In the genomic region with DNA sequence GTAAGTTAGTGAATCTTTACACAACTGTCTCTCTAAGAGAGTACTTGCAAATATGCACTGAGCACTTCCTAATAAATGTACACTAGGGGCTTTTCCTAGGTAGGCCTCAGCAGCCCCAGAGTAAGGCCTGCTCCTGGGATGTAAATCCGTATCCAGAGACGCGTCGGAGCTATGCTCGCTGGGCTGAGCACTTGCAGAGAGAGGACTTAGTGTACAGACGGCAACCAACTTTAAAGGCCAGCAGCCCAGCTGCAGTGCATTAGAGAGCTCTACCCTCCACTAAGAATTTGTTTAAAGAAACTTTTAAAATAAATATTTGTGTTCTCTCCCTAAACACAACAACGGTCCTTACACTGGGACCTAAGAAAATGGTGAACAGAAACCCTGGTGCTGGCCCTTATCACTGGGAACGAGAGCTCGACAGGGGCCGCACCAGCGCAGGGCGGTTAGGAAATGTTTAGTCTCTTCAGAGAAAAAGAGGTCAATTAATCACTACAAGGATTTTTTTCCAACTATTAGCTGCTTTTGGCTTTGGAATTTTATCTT, we compare ENCODE assay signal across 16 mouse cellular contexts.
DNase-seq lines count a peak whose midpoint lies in the region; ATAC-seq lines count a peak whose summit lies in the region.
"Had no signal": no experiment of that assay in that cellular context is flagged by ENCODE, and none has a peak within 500 bp of the region (broad histone marks: within the 10 kb centered on the region; RNA-seq: fewer than 3 reads in every experiment).

No protein-coding gene starts in this region.

- H3K9me3 ChIP-seq in kidney, embryonic 15.5 days (replicated peaks): no peaks in the 10 kb centered on the region
- no peaks in the 10 kb centered on the region for H3K9me3 ChIP-seq in intestine, embryonic 14.5 days (ENCODE audit: control insufficient read depth, low read length)
- H3K9me3 ChIP-seq in liver, embryonic 12.5 days (replicated peaks): no peaks in the 10 kb centered on the region
- H3K9me3 ChIP-seq: hindbrain, embryonic 15.5 days; midbrain, embryonic 13.5 days had no signal

- no peaks in the 10 kb centered on the region for H3K27me3 ChIP-seq in kidney, embryonic 15.5 days
- H3K27me3 ChIP-seq in intestine, embryonic 14.5 days (replicated peaks; ENCODE audit: control insufficient read depth, insufficient read depth, low read length): no peaks in the 10 kb centered on the region
- no peaks in the 10 kb centered on the region for H3K27me3 ChIP-seq in liver, embryonic 12.5 days (replicated peaks)
- H3K27me3 ChIP-seq: hindbrain, embryonic 15.5 days; midbrain, embryonic 13.5 days; Patski had no signal

- H3K4me2 ChIP-seq in kidney, embryonic 15.5 days: no peak overlapping the region
- no peak overlapping the region for H3K4me2 ChIP-seq in intestine, embryonic 14.5 days (ENCODE audit: low read length)
- no peak overlapping the region for H3K4me2 ChIP-seq in liver, embryonic 12.5 days
- H3K4me2 ChIP-seq: hindbrain, embryonic 15.5 days; midbrain, embryonic 13.5 days had no signal

- H3K9ac ChIP-seq in kidney, embryonic 15.5 days: no peak overlapping the region
- H3K9ac ChIP-seq in intestine, embryonic 14.5 days (ENCODE audit: low read length): no peak overlapping the region
- no peak overlapping the region for H3K9ac ChIP-seq in liver, embryonic 12.5 days
- H3K9ac ChIP-seq: hindbrain, embryonic 15.5 days; midbrain, embryonic 13.5 days had no signal

- peak overlapping the region; percentile 59; the same call in 1 of the 2 replicates for H3K27ac ChIP-seq in kidney, embryonic 15.5 days
- peak overlapping the region; percentile 77 for H3K27ac ChIP-seq in intestine, embryonic 14.5 days (ENCODE audit: low read depth)
- peak overlapping the region; percentile 36; the same call in 1 of the 2 replicates for H3K27ac ChIP-seq in liver, embryonic 12.5 days
- H3K27ac ChIP-seq: hindbrain, embryonic 15.5 days; midbrain, embryonic 13.5 days had no signal

- peaks cover 36% of the 10 kb centered on the region for H3K4me1 ChIP-seq in kidney, embryonic 15.5 days
- H3K4me1 ChIP-seq in intestine, embryonic 14.5 days (replicated peaks; ENCODE audit: control insufficient read depth, insufficient read depth, low read length): peaks cover 26% of the 10 kb centered on the region
- no peaks in the 10 kb centered on the region; the same call in 1 of the 2 replicates for H3K4me1 ChIP-seq in liver, embryonic 12.5 days

- H3K4me3 ChIP-seq in kidney, embryonic 15.5 days (replicated peaks): no peak overlapping the region
- H3K4me3 ChIP-seq in intestine, embryonic 14.5 days (ENCODE audit: low read depth, low read length): no peak overlapping the region
- no peak overlapping the region for H3K4me3 ChIP-seq in liver, embryonic 12.5 days
- H3K4me3 ChIP-seq: hindbrain, embryonic 15.5 days; midbrain, embryonic 13.5 days had no signal

- no peak for ATAC-seq in kidney, embryonic 15.5 days (replicated peaks; ENCODE audit: low FRiP score)
- ATAC-seq in intestine, embryonic 14.5 days (replicated peaks; ENCODE audit: low FRiP score, low TSS enrichment, low read depth): no peak
- no peak for ATAC-seq in liver, embryonic 12.5 days
- ATAC-seq: midbrain, embryonic 13.5 days; Patski had no signal

- DNase-seq in embryo, embryonic 11 days: peak; percentile 58
- DNase-seq in embryo, embryonic 10 days (ENCODE audit: low spot score): no peak
- DNase-seq in kidney, postnatal 10 days: no peak
- no peak for DNase-seq in intestine, embryonic 14.5 days (ENCODE audit: low spot score)
- no peak for DNase-seq in cerebellum, postnatal 10 days
- no peak for DNase-seq in spleen, postnatal 36 days (ENCODE audit: low spot score in 2 of 2)
- DNase-seq: cerebellum, adult 11 months; gastrocnemius, postnatal 36 days; lung, adult 2 months; right cerebral cortex, postnatal 25 days; thymus, postnatal 36 days had no signal

- no peaks in the 10 kb centered on the region for H3K36me3 ChIP-seq in kidney, embryonic 15.5 days
- no peaks in the 10 kb centered on the region for H3K36me3 ChIP-seq in intestine, embryonic 14.5 days (ENCODE audit: control insufficient read depth, insufficient read depth, low read length)
- no peaks in the 10 kb centered on the region for H3K36me3 ChIP-seq in liver, embryonic 12.5 days
- H3K36me3 ChIP-seq: hindbrain, embryonic 15.5 days; midbrain, embryonic 13.5 days had no signal

- WGBS in kidney, embryonic 15.5 days: 54% methylated on average over 12 of the region's 12 CpGs
- 27% methylated on average over 12 of the region's 12 CpGs for WGBS in intestine, embryonic 14.5 days
- 71% methylated on average over 12 of the region's 12 CpGs for WGBS in liver, embryonic 12.5 days (ENCODE audit: insufficient replicate concordance)
